Mouse (Mus musculus) T-helper 17 cell (primary cell): ENCODE results near the gene Coq5.

ENCODE experiments used
- in situ Hi-C, 2 experiments: fragments of 300-600 bp; cut with MboI, MseI; formaldehyde crosslinking; loops; 1 replicate in 1 of 2; 2 replicates in 1 of 2; pipeline ENCODE4 v1.15.1; 2025; ENCODE audit warnings: high pct_unique_total_duplicates in 2 of 2

Coq5 gene

GRCm38 (mm10) chr5:115302190-115302589, 22.7 kb downstream of the Coq5 start:
- in situ Hi-C loops = loop anchor here in 1 of 2 experiments (5.0 kb wide), 1 partner anchor 35 kb away; no protein-coding TSS in a partner anchor

DNA sequence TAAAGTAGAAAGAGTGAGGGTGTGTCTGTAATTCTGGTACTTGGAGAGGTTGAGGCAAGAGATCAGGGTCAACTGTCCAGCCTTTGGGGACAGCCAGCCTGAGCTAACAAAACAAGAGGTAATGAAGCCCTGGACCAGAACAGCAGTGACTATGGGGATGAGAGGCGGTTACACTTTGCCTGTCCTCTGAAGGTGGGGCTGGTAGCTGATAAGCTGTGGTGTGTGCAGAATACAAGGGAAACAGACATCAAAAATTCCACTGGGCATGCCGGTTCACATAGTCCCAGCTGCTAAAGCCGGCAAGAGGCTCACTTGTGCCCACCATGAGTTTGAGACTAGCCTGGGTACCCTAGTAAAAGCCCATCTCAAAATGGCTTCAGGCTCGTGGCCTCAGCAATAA, 32.9 kb downstream of the Coq5 start:
- in situ Hi-C loops = no loop called here

DNA sequence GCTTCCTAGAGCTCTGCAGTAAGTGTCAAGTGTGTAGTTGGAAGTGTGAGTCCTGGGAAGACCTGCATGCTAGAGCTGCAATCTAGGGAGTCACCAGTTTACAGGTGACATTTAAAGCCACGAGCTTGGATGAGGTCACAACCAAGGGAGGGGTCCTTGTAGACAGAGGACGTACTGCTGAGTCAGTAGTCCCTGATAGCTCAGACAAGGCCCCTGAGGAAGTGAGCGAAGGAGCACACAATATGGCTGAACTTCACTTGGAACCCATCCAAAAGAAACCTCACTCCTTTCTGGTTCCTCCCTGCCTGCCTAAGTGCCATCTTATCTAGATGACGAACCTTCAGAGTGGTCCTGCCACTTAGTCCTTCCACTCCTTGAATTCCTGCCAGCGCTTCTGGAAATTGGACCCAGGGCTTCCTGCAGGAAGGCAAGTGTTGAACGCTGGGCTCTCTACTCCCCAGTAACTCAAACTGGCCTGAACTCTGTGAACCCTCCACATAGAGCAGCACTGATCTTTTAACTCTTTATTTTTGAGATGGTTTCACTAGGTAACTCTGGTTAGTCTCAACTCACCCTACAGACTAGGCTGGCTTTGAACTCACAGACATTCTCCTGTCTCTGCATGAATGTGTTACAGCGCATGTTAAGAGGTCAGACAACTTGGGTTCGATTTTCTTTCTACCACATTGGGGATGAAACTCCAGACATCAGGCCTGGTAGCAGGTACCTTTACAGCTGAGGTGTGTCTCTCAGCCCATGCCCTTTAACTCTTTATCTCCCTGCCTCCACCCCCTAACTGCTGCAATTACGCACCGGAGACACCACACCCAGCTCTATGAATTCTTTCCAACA, 33.6 kb downstream of the Coq5 start:
- in situ Hi-C loops = no loop called here

DNA sequence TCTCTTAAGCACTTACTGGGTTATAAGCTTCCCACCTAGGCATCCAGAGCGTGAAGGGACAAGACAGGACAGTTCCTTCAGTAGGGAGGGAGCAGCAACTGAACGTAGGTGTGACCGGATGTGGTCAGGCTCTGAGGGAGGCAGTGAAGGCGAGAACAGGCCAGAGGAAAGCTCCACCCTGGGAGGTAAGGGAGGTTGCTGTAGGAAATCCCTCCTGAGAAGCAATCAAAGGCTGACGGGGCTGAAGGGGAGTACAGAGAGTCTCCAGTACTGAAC, 34.1 kb downstream of the Coq5 start:
- in situ Hi-C loops = no loop called here

- in situ Hi-C loops = no loop called here
Measured at GRCm38 (mm10) chr5:115316968-115317644, 37.6 kb downstream of the Coq5 start.

GRCm38 (mm10) chr5:115317645-115318328, 38.3 kb downstream of the Coq5 start:
- in situ Hi-C loops = no loop called here

- in situ Hi-C loops = no loop called here
Measured at GRCm38 (mm10) chr5:115319004-115319940, 39.8 kb downstream of the Coq5 start.

DNA sequence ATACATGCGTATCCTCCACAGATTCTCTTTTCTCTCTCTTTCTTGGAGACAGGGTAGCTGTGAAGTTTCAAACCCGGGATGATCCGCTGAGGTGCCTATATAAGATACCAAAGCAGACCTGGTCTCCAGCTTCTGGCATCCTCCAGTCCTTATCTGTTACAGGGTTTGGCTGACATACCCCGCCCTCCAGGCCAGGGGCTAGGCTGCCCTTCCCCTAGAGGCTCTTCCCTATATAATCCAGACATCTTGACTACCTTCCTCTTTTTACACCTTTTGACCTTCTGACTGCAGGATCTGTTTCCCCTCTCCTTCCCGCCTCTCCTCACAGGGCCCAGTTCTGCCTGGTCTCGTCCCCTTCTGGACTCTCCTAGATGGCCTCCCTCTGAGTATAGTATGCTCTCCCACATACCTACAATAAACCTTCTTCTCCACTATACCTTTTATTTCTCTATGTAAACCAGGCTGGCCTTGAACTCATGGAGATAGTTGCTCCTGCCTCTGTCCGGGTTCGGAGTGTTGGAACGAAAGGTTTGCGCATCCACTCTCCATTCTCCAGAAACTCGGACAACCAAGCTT, 46.9 kb downstream of the Coq5 start:
- in situ Hi-C loops = no loop called here

GRCm38 (mm10) chr5:115326875-115327609, 47.6 kb downstream of the Coq5 start, which contains the start of gene Srsf9:
TSS of gene Srsf9 (plus strand) at chr5:115327177.
- in situ Hi-C loops = no loop called here

- in situ Hi-C loops = no loop called here
Measured at GRCm38 (mm10) chr5:115327610-115328548, 48.4 kb downstream of the Coq5 start.

DNA sequence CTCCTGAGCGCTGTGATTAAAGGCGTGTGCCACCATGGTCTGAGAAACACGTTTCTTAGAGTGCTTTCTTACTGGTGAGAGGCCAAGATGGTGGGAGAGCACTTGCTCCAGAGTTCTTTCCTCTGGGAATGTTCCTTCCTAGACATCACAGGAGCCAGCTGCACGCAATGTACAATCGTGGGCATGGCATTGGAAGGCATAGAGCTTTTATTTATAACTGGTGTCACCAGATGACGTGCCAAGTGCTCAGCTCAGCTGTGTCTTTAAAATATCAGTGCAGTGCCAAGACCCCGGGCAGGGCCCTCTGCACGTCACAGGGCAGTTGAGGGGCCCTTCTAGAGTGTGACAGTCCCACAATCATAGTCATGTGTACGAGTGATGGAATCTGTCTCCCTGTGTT, 51.5 kb downstream of the Coq5 start:
- in situ Hi-C loops = no loop called here

- in situ Hi-C loops = no loop called here
Measured at GRCm38 (mm10) chr5:115333626-115334025, 54.2 kb downstream of the Coq5 start.

DNA sequence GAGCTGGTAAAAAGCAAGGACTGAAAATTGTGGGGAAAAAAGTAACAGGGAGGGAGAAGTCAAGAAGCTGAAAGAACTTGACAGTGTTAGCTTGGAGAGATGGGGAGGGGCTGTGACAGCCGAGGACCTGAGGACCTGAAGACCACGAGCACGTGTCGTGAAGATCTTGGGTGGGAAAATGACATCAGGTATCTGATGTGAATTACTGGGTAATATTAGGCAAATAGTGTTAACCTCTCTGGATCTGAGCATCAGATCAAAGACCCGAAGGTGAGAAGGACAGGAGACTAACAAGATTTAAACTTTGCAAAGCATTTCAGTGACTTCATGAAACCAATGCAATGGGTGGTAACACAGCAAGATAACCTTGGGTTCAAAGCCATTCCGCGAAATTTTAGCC, 60.5 kb downstream of the Coq5 start:
- in situ Hi-C loops = no loop called here

GRCm38 (mm10) chr5:115340577-115341313, 61.3 kb downstream of the Coq5 start, which contains the start of the genes Gatc and Triap1:
TSS of gene Gatc (minus strand) at chr5:115341178.
TSS of gene Triap1 (plus strand) at chr5:115341225.
- in situ Hi-C loops = no loop called here

DNA sequence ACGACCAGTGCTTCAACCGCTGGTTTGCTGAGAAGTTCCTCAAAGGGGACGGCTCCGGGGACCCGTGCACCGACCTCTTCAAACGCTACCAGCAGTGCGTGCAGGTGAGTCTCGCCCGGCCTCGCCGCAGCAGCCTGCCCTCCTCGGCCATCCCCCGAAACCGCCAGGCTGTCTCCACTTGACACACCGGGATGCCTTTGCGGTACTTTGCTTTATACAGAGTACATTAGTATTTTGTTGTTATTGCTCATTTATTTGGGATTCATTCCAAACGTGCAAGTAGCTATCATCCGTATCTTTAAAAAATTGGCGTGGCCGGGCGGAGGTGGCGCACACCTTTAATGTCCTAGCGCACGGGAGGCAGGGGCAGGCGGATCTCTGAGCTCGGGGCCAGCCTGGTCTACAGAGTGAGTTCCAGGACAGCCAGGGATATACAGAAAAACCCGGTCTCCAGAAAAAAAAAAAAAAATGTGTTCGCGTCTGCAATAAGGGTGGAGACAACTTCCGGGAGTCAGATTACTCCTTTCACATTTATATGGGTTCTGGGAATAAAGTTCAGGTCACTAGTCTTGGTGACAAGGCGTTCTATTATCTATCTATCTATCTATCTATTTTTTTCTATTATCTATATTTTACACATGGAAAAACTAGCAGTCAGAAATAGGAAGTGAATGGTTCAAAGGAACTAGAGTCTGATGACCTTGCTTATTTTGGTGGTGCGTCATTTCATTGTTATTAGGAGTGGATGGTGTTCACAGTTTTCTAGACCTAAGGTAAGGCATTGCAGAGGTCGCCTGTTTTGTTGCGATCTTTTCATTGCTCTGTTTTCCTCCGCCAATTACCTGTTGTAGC, 62.1 kb downstream of the Coq5 start:
- in situ Hi-C loops = no loop called here
